Mouse (Mus musculus): ENCODE data around the gene Enho.

GRCm38 (mm10) chr4:41666646-41667045 is 26.5 kb upstream of the Enho start:
- TF ChIP-seq CTCF (IDR thresholded peaks at IDR 0.05) (no peak), EP300 (IDR thresholded peaks at IDR 0.05; ENCODE audit: insufficient read depth, low read depth, low read length) (no peak), POLR2A (IDR thresholded peaks at IDR 0.05; ENCODE audit: insufficient read depth, low read depth, low read length) (no peak)

All from heart, adult 2 months (tissue).